Mouse (Mus musculus) lung, postnatal 0 days (tissue): ENCODE measurements around the gene 1700020A23Rik.

ENCODE experiments used
- CTCF ChIP-seq: IDR thresholded peaks from 2 replicates; pipeline ENCODE4 v1.5.1; 2016; ENCODE audit warnings: antibody characterized with exemption, mild to moderate bottlenecking
- EP300 ChIP-seq: IDR thresholded peaks from 2 replicates; pipeline ENCODE4 v1.6.1; 2016; ENCODE audit warnings: antibody characterized with exemption, mild to moderate bottlenecking, control low read depth

DNA sequence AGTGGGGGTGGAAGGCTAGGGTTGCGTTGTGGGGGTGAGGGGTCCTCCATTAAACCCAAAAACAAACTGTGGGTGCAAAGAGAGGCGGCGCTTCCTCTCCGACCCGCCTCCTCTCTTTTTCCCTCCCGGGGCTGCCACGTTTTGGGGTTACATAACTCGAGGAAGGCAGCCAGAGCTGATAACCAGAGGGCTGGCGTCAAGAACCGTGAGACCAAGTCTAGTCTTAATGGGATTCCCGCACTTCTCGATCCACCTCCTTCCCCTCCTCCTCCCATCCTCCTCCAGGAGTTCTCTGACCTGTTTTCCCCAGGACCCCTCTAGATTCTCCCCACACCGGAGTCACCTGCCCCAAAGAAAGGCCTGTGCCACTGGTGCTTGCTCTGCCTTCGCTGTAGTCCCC lies 7.0 kb upstream of the 1700020A23Rik start:
- TF ChIP-seq EP300 (no peak), CTCF (no peak)
